Mouse (Mus musculus) liver, adult (tissue): ENCODE results near the gene Slco1a5.

Experiments
- GATA4 ChIP-seq: IDR thresholded peaks from 2 replicates; pipeline ENCODE4 v1.6.1; 2014; ENCODE audit warnings: mild to moderate bottlenecking, low read length; ENCODE audit not compliant: insufficient replicate concordance

Slco1a5 gene

GRCm38 (mm10) chr6:142185868-142186415 is 136.8 kb downstream of the Slco1a5 start:
- TF ChIP-seq GATA4 = no peak
